Mouse (Mus musculus): ENCODE measurements around the gene Anks1. TPM values are rescaled to one million over a fixed set of nuclear protein-coding genes. Genes with fewer than 3 reads are reported as not detected.
A peak's percentile ranks its signal among the peaks of the same experiment; 100 is the strongest.

The Anks1 gene
- polyA plus RNA-seq, 1 experiment from 2014 or later, result 14.2 TPM

DNA sequence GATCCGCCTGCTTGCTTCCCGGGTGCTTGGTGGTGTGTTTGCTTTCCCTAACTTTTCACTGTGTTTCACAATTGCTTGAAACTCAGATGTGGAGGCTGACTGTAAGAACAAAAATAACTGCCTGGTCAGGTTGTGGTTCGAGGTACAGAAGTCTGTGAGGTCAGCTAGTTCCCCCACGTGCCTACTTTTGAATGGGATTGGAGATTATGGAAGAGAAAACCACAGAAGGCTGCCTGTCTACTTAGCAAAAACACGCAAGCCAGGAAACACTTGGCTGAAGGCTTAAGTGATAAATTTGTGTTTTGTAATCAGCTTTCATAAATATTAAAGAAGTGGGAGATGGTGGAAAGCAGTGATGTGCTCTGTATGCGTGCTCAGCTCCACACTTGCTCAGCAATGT lies 103.7 kb downstream of the Anks1 start:
- no peaks in the 10 kb centered on the region for H3K9me3 ChIP-seq (ENCODE audit: control insufficient read depth, low read length)
- H3K4me2 ChIP-seq (replicated peaks; ENCODE audit: low read depth, low read length), result peak overlapping the region; percentile 8; the same call in 1 of the 2 replicates
- H3K4me1 ChIP-seq (ENCODE audit: control insufficient read depth, insufficient read depth, low read length), result peaks cover 46% of the 10 kb centered on the region
- peaks cover 9% of the 10 kb centered on the region; the same call in 1 of the 2 replicates for H3K36me3 ChIP-seq (ENCODE audit: control insufficient read depth, insufficient read depth, low read length)
- no peaks in the 10 kb centered on the region for H3K27me3 ChIP-seq (ENCODE audit: control insufficient read depth, insufficient read depth, low read length)
- 61% methylated on average over 6 of the region's 6 CpGs for WGBS
- peak overlapping the region; percentile 34; the same call in 1 of the 2 replicates for H3K9ac ChIP-seq (ENCODE audit: low read depth, low read length)
- no peak for ATAC-seq (ENCODE audit: low FRiP score, low TSS enrichment)
- peak overlapping the region; percentile 85 for H3K27ac ChIP-seq (ENCODE audit: low read depth, low read length)
- H3K4me3 ChIP-seq (ENCODE audit: low read length), result no peak overlapping the region

DNA sequence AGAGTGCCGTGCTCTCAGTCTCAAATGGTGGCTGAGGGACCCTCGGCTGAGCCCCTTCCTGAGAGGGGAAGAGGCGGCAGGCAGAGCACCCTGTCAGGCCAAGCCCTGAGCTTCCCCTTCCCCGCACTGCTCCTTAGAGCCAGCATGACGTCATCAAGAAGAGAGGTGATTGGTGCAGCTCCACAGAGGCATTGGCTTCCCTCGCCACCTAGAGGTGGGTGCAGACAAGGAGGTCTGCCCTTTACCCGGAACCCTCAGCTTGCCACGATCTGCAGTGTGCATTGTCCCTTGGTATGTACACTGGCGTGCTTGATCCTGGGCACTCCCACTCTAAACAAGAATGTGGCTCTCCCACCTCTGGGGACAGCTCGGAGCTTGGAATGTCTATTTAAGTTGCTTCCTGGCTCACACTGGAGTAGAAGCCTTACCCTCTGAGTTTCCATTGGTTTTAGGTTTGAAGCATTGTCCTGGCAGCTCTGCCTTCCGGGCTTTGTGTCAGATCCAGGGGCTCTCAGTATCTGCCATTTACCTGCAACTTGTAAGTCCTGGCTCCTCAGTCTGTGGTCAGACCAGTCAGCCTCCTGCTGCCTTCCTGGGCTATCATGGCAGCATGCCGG lies 104.3 kb downstream of the Anks1 start:
- H3K27me3 ChIP-seq (ENCODE audit: control insufficient read depth, insufficient read depth, low read length), result no peaks in the 10 kb centered on the region
- peaks cover 5% of the 10 kb centered on the region; the same call in 1 of the 2 replicates for H3K36me3 ChIP-seq (ENCODE audit: control insufficient read depth, insufficient read depth, low read length)
- peak overlapping the region; percentile 34; the same call in 1 of the 2 replicates for H3K9ac ChIP-seq (ENCODE audit: low read depth, low read length)
- H3K4me3 ChIP-seq (ENCODE audit: low read length), result no peak overlapping the region
- WGBS, result 16% methylated on average over 12 of the region's 12 CpGs
- peaks cover 41% of the 10 kb centered on the region for H3K4me1 ChIP-seq (ENCODE audit: control insufficient read depth, insufficient read depth, low read length)
- peak overlapping the region; percentile 8 for H3K4me2 ChIP-seq (replicated peaks; ENCODE audit: low read depth, low read length)
- no peaks in the 10 kb centered on the region for H3K9me3 ChIP-seq (ENCODE audit: control insufficient read depth, low read length)
- ATAC-seq (ENCODE audit: low FRiP score, low TSS enrichment), result peak; percentile 92
- peak overlapping the region; percentile 85 for H3K27ac ChIP-seq (ENCODE audit: low read depth, low read length)

DNA sequence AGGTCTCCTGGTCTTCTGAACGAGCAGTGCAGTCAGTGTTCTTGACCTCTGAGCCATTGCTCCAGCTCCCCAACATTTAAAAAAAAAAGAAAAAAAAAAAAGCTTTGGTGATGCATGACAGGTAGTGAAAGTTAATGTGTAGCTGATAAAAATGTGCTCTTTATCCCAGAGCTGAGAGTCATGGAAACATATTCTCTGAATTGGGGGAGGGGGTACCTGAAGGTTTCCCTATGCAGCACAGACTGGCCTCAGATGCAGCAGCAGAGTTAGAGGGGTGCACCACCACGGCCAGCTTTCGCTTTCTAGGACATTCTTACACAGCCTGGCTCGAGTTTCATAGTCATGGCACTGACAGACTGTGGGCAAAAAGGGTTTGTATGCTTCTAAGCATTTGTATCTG lies 105.3 kb downstream of the Anks1 start:
- H3K9ac ChIP-seq (ENCODE audit: low read depth, low read length), result no peak overlapping the region
- H3K4me1 ChIP-seq (ENCODE audit: control insufficient read depth, insufficient read depth, low read length), result peaks cover 44% of the 10 kb centered on the region
- peak overlapping the region; percentile 80 for H3K27ac ChIP-seq (ENCODE audit: low read depth, low read length)
- no peak overlapping the region for H3K4me2 ChIP-seq (replicated peaks; ENCODE audit: low read depth, low read length)
- H3K4me3 ChIP-seq (ENCODE audit: low read length), result no peak overlapping the region
- no peaks in the 10 kb centered on the region for H3K27me3 ChIP-seq (ENCODE audit: control insufficient read depth, insufficient read depth, low read length)
- no peaks in the 10 kb centered on the region; the same call in 1 of the 2 replicates for H3K36me3 ChIP-seq (ENCODE audit: control insufficient read depth, insufficient read depth, low read length)
- ATAC-seq (ENCODE audit: low FRiP score, low TSS enrichment), result no peak
- WGBS, result 38% methylated on average over 4 of the region's 4 CpGs
- no peaks in the 10 kb centered on the region for H3K9me3 ChIP-seq (ENCODE audit: control insufficient read depth, low read length)

DNA sequence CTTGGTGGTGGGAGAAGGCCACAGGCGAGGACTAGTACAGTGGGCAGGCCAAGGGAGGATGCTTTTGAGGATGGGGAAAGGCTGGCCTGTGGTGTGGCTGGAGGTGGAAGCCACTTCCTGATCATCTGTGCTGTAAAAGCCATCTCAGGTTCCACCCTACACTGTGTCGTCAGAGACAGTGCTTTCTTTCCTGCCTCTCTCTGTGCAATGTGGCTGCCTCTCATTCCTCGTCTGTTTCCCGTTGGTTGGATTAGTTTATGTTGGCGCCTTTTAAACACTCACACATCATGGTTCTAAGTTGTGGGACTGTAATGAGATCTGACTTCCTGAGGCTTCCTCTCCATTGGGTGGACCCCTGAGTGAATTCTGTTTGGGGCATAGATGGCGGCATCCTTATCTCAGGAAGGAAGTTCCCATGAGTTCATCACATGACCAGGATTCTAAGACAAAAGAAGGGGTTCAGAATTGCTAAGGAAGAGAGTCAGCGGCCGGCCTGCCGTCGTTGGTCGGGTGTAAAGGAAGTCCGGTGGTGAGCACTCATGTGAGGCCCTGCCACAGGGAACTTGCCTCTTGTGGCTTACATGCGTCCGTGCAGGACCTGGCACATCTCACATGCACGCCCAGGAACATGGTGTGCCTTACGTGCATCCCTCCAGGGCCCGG lies 106.1 kb downstream of the Anks1 start:
- H3K4me3 ChIP-seq (ENCODE audit: low read length), result no peak overlapping the region
- no peak for ATAC-seq (ENCODE audit: low FRiP score, low TSS enrichment)
- H3K9me3 ChIP-seq (ENCODE audit: control insufficient read depth, low read length), result no peaks in the 10 kb centered on the region
- H3K36me3 ChIP-seq (ENCODE audit: control insufficient read depth, insufficient read depth, low read length), result no peaks in the 10 kb centered on the region; the same call in 1 of the 2 replicates
- 63% methylated on average over 17 of the region's 17 CpGs for WGBS
- no peak overlapping the region for H3K9ac ChIP-seq (ENCODE audit: low read depth, low read length)
- H3K4me2 ChIP-seq (replicated peaks; ENCODE audit: low read depth, low read length), result no peak overlapping the region
- peaks cover 41% of the 10 kb centered on the region for H3K4me1 ChIP-seq (ENCODE audit: control insufficient read depth, insufficient read depth, low read length)
- H3K27ac ChIP-seq (ENCODE audit: low read depth, low read length), result peak overlapping the region; percentile 80
- no peaks in the 10 kb centered on the region for H3K27me3 ChIP-seq (ENCODE audit: control insufficient read depth, insufficient read depth, low read length)

DNA sequence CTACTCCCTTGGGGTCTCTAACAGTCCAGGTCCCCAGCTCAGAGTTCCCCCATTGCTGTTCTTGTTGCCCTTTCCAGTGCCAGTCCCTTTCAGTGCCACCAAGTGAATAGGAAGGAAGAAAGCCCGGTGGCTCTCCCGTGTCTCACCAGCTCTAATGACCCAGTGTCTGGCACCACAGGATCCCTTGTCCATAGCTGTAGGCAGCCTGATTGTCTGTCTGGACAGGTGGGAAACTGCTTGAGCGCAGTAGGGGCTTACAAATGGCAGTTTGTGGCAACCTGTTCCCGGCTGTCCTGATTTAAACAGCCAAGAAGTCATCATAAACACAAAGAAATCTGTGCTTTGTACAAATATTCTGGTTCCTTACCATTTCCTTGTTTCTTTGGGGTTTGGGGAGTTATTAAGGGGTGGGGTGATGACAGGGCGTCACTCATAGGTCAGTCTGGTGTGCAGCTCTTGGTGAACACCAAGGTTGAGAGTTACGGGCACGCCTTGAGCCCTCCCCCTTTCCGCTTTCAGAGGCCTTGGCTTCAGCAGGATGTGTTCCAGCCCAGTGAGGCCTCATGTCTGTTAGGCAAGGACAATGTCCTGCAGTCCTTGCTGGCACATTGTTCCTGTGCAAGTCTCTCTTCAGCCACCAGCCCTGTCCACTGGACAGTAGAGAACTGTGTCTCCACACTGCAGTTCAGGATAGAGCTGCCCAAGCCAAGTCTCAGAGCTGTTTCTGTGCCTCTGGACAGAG lies 107.1 kb downstream of the Anks1 start:
- ATAC-seq (ENCODE audit: low FRiP score, low TSS enrichment), result no peak
- Histone ChIP-seq H3K4me2 (replicated peaks; ENCODE audit: low read depth, low read length) (no peak overlapping the region), H3K27ac (ENCODE audit: low read depth, low read length) (peak overlapping the region; percentile 80; the same call in 1 of the 2 replicates), H3K9me3 (ENCODE audit: control insufficient read depth, low read length) (no peaks in the 10 kb centered on the region), H3K4me1 (ENCODE audit: control insufficient read depth, insufficient read depth, low read length) (peaks cover 41% of the 10 kb centered on the region), H3K4me3 (ENCODE audit: low read length) (no peak overlapping the region), H3K9ac (ENCODE audit: low read depth, low read length) (no peak overlapping the region), H3K27me3 (ENCODE audit: control insufficient read depth, insufficient read depth, low read length) (no peaks in the 10 kb centered on the region), H3K36me3 (ENCODE audit: control insufficient read depth, insufficient read depth, low read length) (no peaks in the 10 kb centered on the region; the same call in 1 of the 2 replicates)
- 72% methylated on average over 8 of the region's 8 CpGs for WGBS

DNA sequence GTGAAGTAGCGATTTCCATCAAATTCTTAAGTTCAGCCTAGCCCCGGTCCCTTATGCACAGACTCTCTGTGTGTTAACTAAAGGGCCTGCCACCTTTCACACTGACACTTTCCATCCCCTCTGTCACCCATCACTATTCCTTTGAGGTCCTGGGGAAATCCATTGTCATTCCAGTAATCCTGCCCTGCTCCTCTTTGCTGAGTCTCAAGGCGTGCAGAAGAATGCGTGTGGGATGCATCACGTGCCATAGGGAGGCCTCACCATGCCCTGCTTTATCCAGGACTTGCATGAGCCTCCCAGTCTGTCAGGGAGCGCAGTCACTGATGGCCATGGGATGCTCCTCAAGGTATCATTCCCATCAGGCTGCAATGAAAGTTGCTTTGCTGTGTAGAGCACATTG lies 109.2 kb downstream of the Anks1 start:
- WGBS, result 63% methylated on average over 6 of the region's 6 CpGs
- Histone ChIP-seq H3K27me3 (ENCODE audit: control insufficient read depth, insufficient read depth, low read length) (no peaks in the 10 kb centered on the region), H3K9me3 (ENCODE audit: control insufficient read depth, low read length) (no peaks in the 10 kb centered on the region), H3K4me3 (ENCODE audit: low read length) (no peak overlapping the region), H3K9ac (ENCODE audit: low read depth, low read length) (no peak overlapping the region), H3K27ac (ENCODE audit: low read depth, low read length) (no peak overlapping the region), H3K4me2 (replicated peaks; ENCODE audit: low read depth, low read length) (no peak overlapping the region), H3K36me3 (ENCODE audit: control insufficient read depth, insufficient read depth, low read length) (no peaks in the 10 kb centered on the region; the same call in 1 of the 2 replicates), H3K4me1 (ENCODE audit: control insufficient read depth, insufficient read depth, low read length) (peaks cover 45% of the 10 kb centered on the region)
- no peak for ATAC-seq (ENCODE audit: low FRiP score, low TSS enrichment)

DNA sequence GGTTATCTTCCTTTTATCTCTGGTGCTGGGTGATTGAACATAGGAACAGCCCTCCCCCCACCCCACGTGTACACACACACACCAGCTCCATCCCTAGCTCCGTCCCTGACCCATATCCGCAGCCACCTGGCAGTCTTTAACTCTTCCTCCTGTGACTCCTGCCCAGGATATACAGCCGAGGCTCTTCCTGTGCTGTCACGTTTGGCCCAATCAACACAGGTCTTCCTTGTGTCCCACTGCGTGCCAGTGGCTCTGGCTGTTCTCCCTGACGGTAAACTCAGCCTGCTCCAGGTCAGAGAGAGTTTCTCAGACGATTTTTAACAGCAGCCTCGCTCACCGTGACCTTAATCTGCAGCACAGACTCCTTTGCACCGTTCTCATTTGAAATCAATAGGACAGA lies 109.7 kb downstream of the Anks1 start:
- no peaks in the 10 kb centered on the region for H3K27me3 ChIP-seq (ENCODE audit: control insufficient read depth, insufficient read depth, low read length)
- no peaks in the 10 kb centered on the region; the same call in 1 of the 2 replicates for H3K36me3 ChIP-seq (ENCODE audit: control insufficient read depth, insufficient read depth, low read length)
- no peak overlapping the region for H3K9ac ChIP-seq (ENCODE audit: low read depth, low read length)
- WGBS, result 48% methylated on average over 11 of the region's 11 CpGs
- H3K4me1 ChIP-seq (ENCODE audit: control insufficient read depth, insufficient read depth, low read length), result peaks cover 44% of the 10 kb centered on the region
- ATAC-seq (ENCODE audit: low FRiP score, low TSS enrichment), result no peak
- H3K27ac ChIP-seq (ENCODE audit: low read depth, low read length), result no peak overlapping the region
- H3K4me2 ChIP-seq (replicated peaks; ENCODE audit: low read depth, low read length), result no peak overlapping the region
- H3K9me3 ChIP-seq (ENCODE audit: control insufficient read depth, low read length), result no peaks in the 10 kb centered on the region
- no peak overlapping the region for H3K4me3 ChIP-seq (ENCODE audit: low read length)

DNA sequence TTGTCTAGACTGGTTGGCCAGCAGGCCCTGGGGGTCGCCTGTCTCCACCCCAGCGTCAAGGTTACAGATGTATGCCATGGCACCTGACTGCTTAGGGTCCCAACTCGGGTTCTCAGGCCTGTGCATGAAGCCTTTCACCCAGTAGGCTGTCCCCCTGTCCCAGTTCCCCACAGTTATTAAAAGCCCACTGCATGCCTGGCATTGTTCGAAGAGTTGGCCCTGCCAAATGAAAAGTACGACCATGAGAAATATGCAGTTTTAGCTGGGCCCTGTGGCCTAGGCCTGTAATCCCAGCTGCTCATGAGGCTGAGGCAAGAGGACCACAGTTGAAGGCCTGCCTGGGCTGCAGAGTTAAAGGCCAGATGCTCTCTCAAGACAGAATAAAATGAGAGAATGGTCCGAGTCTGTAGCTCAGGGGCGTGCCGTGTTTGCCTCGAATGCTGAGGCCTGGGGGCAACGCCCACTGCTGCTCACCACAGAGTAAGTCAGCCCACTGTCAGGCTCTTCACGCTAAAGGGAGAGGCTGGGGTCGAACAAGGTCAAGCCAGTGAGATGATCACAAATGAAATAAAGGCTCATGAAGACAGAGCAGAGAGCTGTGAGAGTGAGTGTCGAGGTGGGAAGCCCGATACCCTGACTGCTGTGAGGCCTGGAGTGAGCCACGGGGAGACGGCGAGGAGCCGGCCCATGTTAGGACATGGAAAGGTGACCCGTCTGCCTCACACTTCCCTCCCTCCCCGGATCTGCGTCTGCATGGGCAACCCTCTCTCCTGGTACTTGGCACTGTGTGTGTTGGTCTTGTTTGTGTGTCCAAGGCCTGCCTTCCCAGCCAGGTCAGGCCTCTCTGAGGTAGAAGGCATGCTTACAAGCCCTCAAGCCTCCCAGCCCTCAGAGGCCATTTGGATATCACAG lies 110.9 kb downstream of the Anks1 start:
- WGBS, result 67% methylated on average over 21 of the region's 21 CpGs
- H3K27me3 ChIP-seq (ENCODE audit: control insufficient read depth, insufficient read depth, low read length), result no peaks in the 10 kb centered on the region
- H3K4me1 ChIP-seq (ENCODE audit: control insufficient read depth, insufficient read depth, low read length), result peaks cover 35% of the 10 kb centered on the region
- H3K36me3 ChIP-seq (ENCODE audit: control insufficient read depth, insufficient read depth, low read length), result no peaks in the 10 kb centered on the region
- no peak overlapping the region for H3K4me2 ChIP-seq (replicated peaks; ENCODE audit: low read depth, low read length)
- no peaks in the 10 kb centered on the region for H3K9me3 ChIP-seq (ENCODE audit: control insufficient read depth, low read length)
- no peak overlapping the region for H3K27ac ChIP-seq (ENCODE audit: low read depth, low read length)
- no peak overlapping the region for H3K4me3 ChIP-seq (ENCODE audit: low read length)
- ATAC-seq (ENCODE audit: low FRiP score, low TSS enrichment), result no peak
- no peak overlapping the region for H3K9ac ChIP-seq (ENCODE audit: low read depth, low read length)
